Mouse (Mus musculus): ENCODE data around the gene Selenos. TPM values are rescaled to one million over a fixed set of nuclear protein-coding genes. Genes with fewer than 3 reads are reported as not detected.

The Selenos gene
- total RNA-seq, 2 experiments from 2014 or later, result 126 to 161 TPM

DNA sequence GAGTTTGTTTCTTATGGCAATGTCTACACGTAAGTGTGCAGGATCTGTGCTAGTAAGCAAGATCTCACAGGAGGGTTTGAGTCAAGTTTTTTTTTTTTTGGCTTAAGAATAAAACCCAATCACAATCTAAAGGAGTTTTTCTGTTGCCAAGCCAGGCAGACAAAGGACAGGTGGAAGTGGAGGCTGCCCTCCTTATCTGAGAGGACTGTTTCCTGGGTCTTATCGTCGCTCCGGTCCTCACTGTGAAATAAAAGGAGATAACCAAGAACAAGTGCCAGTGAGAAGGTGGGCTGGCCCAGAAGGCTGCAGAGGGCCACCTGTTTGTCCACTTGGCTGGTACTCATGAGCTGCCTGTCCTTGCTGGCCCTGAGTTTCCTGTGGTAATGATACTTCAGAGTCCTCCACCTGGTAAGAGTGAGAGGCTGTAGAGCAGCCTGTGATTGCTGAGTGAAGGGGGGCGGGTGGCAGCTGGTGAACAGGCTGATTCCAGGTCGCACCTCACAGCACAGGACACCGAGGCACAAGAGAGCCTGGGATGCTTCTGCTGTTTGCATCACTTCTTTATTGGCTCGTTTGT, 37.5 kb downstream of the Selenos start:
- ATAC-seq (replicated peaks; ENCODE audit: poor library complexity), result no peak

DNA sequence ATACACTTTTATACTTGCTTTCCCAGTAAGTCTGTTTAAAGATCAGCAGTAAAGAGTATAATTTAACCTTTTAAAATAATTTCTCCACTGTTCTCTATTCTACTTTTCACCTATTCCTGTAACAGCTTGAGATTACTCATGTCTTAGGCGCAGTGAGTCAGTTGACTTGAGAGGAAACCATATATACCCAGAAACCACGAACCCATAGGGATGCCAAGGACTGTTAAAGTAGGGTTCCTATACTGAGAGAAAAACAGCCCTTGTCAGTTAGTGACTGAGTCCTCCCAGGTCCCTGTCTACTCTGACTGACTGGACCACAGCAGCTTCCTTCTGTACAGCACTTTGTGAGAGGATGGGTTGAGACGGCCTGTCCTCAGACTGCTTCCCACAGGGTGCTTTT, 38.6 kb downstream of the Selenos start:
- peak; percentile 10 for ATAC-seq (replicated peaks; ENCODE audit: poor library complexity)

DNA sequence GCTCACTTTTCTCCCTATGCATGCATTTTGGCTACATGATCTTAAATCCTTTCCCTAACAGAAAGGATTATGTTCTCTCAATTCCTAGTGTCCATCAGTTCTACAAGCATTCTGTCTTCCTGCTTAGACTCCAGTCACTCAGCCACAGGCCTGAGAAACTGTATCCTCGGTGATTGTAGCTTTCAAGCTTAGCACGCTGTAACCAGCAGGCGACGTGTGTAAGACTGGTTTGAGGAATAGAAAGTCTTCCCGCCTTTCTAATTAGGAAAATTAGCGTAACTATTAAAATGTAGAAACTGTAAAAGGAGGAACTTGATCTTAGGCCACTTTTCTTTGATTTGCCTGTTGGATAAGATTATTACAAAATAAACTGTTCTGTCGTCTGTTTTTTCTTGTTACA, 39.3 kb downstream of the Selenos start:
- peak; percentile 38 for ATAC-seq (replicated peaks; ENCODE audit: poor library complexity)

DNA sequence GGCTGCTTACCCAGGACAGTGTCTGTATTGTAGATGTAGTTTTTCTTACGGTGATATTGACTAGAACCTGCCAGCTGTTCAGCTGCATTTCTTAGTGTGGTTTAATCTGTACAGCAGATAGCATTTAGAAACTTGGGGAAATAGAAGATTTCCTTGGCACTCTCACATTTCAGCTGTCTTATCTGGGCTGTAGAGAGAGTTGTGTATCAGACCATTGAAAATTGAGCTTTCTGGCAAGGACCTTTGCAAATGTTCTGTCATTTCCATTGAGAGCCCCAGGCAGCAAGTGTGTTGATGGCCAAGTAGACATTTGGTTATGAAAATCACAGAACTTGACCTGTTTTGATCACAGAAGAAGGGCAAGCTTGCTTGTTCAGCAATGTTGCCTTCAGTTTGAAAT, 40.7 kb downstream of the Selenos start:
- ATAC-seq (replicated peaks; ENCODE audit: poor library complexity), result no peak

DNA sequence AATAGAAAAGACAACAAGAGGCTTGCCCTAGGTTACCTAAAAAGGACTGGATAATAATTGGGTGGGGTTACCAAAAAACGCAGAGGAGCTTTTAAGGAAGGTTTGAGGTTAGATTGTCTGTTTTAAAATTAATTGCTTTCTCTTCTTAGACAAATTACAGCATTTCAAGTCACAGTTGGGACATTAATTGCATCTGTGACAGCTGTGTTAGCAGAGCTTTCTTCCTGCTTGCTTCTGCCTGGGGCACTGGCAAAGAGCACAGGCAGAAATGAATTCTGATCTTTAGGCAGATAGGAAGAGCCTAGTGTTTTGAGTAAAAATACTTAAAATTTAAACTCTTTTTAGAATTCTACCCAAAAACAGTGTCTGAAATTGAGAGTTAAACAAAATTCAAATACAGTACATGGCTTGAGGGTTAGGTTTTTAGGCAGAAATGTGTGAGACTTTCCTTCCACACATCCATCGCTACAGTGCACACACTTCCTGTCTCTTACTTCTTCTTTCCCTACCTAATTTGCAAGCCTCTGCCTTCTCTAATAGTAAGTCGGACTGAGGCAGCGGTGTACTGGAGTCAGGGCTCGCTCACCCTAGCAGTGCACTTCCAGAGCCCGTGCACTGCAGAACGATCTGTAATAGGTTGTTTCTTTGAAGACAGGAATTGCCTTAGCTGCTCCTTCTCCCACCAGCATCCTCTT, 41.4 kb downstream of the Selenos start:
- ATAC-seq (replicated peaks; ENCODE audit: poor library complexity), result peak; percentile 45; the same call in 1 of the 2 replicates

DNA sequence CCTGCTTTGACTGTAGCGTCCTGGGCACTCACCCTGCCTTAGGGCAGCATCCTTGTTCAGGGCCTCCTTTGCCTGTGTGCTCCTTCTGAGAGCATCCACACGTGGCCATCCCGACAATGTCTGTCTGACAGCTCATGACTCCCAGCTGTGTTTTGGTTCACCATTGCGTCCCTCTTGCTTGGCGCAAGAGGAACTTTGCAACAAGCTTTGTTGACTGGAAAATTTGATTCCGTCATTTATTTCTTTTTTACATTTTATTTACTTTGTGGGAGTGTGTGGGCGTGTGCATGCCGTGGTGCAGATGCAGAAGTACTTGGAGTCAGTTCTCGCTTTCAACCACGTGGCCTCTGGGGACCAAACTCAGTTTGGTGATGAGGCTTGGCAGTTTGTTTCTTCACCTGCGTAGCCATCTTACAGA, 45.1 kb downstream of the Selenos start:
- ATAC-seq (replicated peaks; ENCODE audit: poor library complexity), result peak; percentile 43

DNA sequence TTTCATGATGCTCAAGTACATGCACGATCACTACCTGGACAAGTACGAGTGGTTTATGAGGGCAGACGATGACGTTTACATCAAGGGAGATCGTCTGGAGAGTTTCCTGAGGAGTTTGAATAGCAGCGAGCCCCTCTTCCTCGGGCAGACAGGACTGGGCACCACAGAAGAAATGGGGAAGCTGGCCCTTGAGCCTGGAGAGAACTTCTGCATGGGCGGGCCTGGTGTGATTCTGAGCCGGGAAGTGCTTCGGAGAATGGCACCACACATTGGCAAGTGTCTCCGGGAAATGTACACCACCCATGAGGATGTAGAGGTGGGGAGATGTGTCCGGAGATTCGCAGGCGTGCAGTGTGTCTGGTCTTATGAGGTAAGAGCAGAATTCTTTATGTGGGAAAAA, 45.9 kb downstream of the Selenos start:
- ATAC-seq (replicated peaks; ENCODE audit: poor library complexity), result peak; percentile 73

DNA sequence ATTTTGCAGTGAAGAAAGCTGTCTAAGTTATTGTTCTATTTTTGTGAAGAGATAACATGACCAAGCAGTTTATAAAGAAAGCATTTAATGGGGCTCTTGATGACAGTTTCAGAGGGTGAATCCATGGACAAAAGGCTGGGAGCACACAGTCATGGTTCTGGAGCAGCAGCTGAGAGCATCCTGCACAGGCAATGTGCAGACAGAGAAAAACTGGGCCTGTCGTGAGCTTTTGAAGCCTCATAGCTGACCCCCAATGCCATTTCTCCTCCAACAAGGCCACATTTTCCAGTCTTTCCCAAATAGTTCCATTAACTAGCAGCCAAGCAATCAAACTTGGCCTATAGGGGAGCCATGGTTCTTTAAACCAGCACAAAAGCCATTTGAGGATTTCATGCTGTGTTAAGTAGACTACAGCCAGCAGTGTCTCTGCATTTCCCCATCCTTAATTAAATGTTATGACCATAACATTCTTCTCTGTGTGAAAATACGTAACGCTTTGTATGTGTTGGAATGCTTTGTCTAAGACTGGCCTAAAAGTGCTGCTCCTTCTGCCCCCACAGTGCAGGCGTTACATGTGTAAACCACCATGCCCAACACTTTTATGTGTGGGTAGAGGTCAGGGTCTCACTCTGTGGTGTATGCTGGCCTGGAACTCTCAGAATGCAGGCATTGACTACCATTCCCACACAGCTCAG, 48.6 kb downstream of the Selenos start:
- no peak for ATAC-seq (replicated peaks; ENCODE audit: poor library complexity)

DNA sequence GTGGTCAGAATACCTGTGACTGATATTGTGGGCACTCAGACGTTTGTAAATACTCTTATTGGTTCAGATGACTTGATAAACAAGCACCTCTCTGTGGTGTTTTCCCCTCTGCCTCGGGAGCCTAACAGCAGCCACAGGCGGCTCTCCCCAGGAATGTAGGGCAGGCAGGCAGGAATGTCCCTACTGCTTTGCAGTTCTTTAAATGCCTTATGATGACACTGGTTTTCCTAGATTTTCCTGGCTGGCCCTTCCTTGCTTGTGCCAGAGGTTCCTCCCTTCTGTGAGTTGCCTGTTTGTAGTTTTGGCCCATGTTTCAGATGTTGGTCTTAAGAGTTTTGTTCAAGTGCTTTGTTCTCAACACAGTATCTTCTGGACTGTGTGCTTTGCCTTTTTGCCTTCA, 49.4 kb downstream of the Selenos start:
- ATAC-seq (replicated peaks; ENCODE audit: poor library complexity), result no peak

DNA sequence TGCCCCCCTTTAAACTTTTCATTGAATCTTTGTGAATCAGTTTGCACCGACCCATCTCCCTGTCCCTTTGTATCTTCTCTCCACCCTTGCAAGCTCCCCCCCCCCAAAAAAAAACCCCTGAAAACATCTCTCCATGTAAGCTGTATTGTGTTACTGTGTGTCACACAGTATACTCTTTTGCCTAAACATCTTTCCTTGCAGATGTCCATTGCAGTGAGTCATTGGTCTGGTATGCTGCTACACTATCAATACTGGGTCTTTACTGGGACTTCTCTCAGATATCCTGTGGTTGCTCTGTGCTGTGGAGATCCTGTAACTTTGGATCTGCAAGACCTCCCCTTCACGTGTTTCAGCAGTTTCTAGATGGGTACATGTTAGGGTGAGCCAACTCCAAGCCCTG, 50.8 kb downstream of the Selenos start:
- ATAC-seq (replicated peaks; ENCODE audit: poor library complexity), result no peak

DNA sequence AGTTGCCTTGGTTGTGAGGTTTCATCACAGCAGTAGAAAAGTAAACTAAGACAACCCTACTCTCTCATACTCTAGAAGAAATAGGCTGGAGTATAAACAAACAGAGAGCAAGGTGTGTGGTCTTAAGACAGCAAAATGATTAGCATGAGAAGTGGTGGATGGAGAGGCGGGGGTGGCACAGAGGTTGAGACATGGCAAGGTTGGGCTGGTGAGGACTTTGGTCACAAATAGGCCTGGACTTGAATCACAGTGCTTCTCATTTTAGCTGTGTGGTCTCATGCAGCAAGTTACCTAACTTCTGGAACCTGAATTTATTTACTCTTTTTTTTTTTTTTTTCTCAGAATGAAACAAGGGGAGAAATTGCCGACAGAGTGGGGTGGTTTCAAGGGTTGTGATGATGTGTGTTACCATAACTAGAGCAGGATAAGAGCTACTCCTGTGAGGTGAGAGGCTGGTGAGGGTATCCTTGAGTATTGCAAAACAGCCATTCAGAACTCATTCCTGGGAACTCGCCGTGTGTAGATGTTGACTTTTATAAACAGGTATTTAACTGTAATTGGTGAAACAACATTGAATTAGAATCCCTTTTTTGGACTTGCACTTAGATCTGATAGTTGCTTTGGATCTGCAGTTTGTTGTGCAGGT, 52.5 kb downstream of the Selenos start:
- no peak for ATAC-seq (replicated peaks; ENCODE audit: poor library complexity)

DNA sequence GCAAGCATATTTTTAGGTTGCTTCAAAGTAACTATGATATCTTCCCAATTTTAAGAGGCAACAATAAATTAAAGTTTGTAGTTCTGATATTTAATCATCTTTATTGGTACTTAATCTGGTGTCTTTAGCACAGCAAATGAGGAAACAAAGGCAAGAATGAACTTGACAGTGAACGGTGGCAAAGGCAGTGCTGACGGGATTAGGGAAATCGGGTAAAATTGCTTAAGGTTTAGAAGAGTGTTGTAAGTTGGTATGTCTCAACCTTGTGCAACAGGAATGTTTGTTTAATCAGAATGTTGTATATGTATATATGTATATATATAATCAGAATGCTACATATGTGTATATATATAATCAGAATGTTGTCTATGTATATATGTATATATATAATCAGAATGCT, 54.7 kb downstream of the Selenos start:
- peak; percentile 61 for ATAC-seq (replicated peaks; ENCODE audit: poor library complexity)

DNA sequence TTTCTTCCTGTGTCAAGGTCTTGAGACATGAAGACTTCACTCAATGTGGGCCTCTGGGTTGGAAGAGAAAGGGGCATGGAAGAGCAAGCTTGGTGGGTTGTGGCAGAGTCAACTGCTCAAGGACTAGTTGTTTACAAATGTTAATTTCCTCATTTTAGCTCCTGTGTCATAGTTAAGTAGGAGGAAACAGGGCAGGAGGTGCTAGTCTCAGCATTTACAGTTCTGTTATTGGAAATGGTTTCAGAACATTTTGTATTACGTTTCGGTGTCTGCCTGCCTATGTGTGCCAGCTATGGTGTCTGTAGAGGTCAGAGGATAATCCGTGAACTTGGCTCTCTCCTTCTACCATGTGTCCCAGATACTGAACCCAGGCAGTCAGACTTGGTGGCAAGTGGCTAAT, 56.2 kb downstream of the Selenos start:
- ATAC-seq (replicated peaks; ENCODE audit: poor library complexity), result peak; percentile 52

DNA sequence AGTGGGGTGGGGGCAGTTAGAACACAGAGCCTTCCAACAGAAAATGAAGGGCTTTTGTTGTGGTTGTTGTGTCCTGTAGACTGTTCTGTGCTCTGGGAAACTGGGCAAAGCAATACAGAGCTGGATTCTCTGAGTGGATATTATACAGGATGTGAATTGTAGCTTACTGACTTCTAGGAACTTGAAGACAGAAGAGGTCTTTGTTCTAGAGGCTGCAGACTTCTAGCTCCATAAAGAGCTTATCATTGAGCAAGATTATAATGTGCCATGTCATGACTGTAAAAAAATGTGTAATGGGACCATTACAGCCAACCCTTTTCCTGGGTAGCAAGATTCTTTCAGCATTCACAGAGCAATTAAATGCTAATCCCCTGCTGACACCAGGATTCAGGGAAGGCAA, 56.7 kb downstream of the Selenos start:
- ATAC-seq (replicated peaks; ENCODE audit: poor library complexity), result 0 out of 2 replicates have a peak, but pooled peaks have one; percentile 15

DNA sequence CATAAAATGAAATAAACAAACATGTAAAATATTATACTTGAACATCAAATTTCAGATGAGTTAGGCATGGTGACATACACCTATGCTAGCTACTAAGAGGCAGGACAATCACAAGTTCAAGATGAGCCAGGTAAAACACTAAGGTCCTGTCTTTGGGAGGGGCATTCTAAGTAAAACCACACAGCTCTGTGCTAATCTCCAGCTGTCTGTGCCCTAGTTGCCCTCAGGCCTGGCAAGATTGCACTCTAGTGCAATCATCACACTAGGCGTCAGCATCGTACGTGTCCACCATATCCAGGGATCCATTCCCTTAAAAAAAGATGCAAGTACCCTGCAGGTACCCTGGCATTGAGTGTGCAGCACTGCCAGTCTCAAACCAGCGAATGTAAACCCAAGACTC, 57.9 kb downstream of the Selenos start:
- peak; percentile 28 for ATAC-seq (replicated peaks; ENCODE audit: poor library complexity)

DNA sequence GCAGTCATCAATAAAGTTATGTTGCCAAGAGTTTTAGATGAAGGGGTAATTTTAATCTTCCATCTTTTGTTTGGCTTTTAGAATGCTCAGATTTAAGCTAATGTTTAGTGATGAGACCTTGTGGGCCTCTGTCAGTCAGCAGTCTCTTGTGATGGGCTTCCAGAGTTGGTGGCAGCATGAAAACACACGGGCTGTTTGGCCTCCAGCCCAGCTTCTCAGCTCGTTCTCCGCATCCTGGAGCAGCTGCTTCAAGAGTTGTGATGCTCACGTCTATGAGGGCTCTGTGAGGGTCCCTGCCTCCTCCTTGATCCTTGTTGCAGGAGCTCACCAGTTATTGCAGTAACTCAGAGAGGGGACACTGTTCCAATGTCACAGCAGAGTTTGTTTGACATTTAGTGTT, 58.9 kb downstream of the Selenos start:
- ATAC-seq (replicated peaks; ENCODE audit: poor library complexity), result no peak

DNA sequence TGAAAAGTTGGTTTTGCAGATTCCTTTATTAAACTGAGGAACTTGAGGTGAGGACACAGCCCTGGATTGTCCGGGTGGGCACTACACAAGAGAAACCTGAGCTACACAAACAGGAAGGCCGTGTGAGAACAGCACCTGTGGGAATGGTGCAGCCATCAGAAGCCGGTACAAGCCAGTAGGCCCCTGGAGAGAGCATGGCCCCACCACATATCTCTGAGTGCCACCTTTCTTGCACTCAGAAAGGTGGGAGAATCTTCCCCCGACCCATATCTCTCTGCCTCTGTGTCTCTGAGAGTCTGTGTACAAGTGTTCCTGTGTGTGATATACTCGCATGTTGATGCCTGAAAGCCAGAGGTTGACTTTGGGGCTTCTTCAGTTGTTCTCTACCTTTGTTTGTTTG, 59.4 kb downstream of the Selenos start:
- no peak for ATAC-seq (replicated peaks; ENCODE audit: poor library complexity)

Other genes with a start within 250 kb of the Selenos start
- gene Pcsk6, start 217.9 kb upstream of the Selenos start, total RNA-seq (2015), result not detected in 2 replicates
- not detected in 2 replicates for gene Pcsk6, start 217.9 kb upstream of the Selenos start, total RNA-seq (2017)
- gene Gm45213, start 36.0 kb upstream of the Selenos start, total RNA-seq (2015), result not detected in 2 replicates
- not detected in 2 replicates for gene Gm45213, start 36.0 kb upstream of the Selenos start, total RNA-seq (2017)
- 118 and 130 TPM in 2 replicates for gene Snrpa1, start 20.6 kb upstream of the Selenos start, total RNA-seq (2015)
- 108 and 134 TPM in 2 replicates for gene Snrpa1, start 20.6 kb upstream of the Selenos start, total RNA-seq (2017)
- 37.9 and 38.3 TPM in 2 replicates for gene Chsy1, start 29.9 kb downstream of the Selenos start, total RNA-seq (2015)
- gene Chsy1, start 29.9 kb downstream of the Selenos start, total RNA-seq (2017), result 62.1 and 68.0 TPM in 2 replicates